Mouse (Mus musculus) heart, embryonic 14.5 days (tissue): ENCODE measurements around the gene Ugt1a9. TPM values are rescaled to one million over a fixed set of nuclear protein-coding genes. Genes with fewer than 3 reads are reported as not detected.
"Not testable (repeated sequence)": the region's sequence is repeated elsewhere in the genome, so short reads cannot be mapped to it uniquely, and the experiment has no call there.

Source experiments
- ATAC-seq: fragments of 200-750 bp; cut with Nextera tagmentation; 2 replicates; pipeline ENCODE4 v1.8.0; 2017; ENCODE audit warnings: low read depth, moderate TSS enrichment; ENCODE audit not compliant: insufficient number of reproducible peaks, insufficient read depth, low FRiP score
- H3K27ac ChIP-seq, 2 experiments: fragments of 200-500 bp in 1 of 2; fragments of 300-500 bp in 1 of 2; sonication (generic) in 1 of 2; replicated peaks in 1 of 2; 2 replicates each; pipeline ENCODE4 v1.5.1; 2012 to 2014; ENCODE audit warnings: low read depth in 2 of 2, low read length in 2 of 2, control low read depth in 1 of 2, mild to moderate bottlenecking in 1 of 2, mixed read lengths in 1 of 2; ENCODE audit not compliant: control insufficient read depth in 1 of 2, insufficient read depth in 1 of 2
- H3K27me3 ChIP-seq: fragments of 300-500 bp; sonication (generic); 2 replicates; pipeline ENCODE4 v1.6.1; 2014; ENCODE audit warnings: mild to moderate bottlenecking, low read length, control low read depth; ENCODE audit not compliant: control insufficient read depth, insufficient read depth
- H3K36me3 ChIP-seq: fragments of 300-500 bp; sonication (generic); 2 replicates; pipeline ENCODE4 v1.6.1; 2014; ENCODE audit warnings: mild to moderate bottlenecking, control low read depth, low read length, mixed read lengths; ENCODE audit not compliant: control insufficient read depth, insufficient read depth
- H3K4me1 ChIP-seq, 2 experiments: fragments of 200-500 bp in 1 of 2; fragments of 300-500 bp in 1 of 2; sonication (generic) in 1 of 2; 2 replicates each; pipeline ENCODE4 v1.6.1; 2012 to 2014; ENCODE audit warnings: low read length in 2 of 2, control low read depth in 1 of 2, mixed read lengths in 1 of 2; ENCODE audit not compliant: control insufficient read depth in 2 of 2, insufficient read depth in 2 of 2
- H3K4me2 ChIP-seq: fragments of 300-500 bp; sonication (generic); 2 replicates; pipeline ENCODE4 v1.6.1; 2014; ENCODE audit warnings: mild to moderate bottlenecking, low read length
- H3K4me3 ChIP-seq, 2 experiments: fragments of 200-500 bp in 1 of 2; fragments of 300-500 bp in 1 of 2; sonication (generic) in 1 of 2; 2 replicates each; pipeline ENCODE4 v1.5.1; 2012 to 2014; ENCODE audit warnings: low read length in 2 of 2, mild to moderate bottlenecking in 2 of 2, control low read depth in 1 of 2, low read depth in 1 of 2, moderate library complexity in 1 of 2; ENCODE audit not compliant: control insufficient read depth in 1 of 2, insufficient read depth in 1 of 2
- H3K9ac ChIP-seq: fragments of 300-500 bp; sonication (generic); 2 replicates; pipeline ENCODE4 v1.6.1; 2014; ENCODE audit warnings: mild to moderate bottlenecking, low read length
- H3K9me3 ChIP-seq: fragments of 300-500 bp; sonication (generic); 2 replicates; pipeline ENCODE4 v1.6.1; 2016; ENCODE audit warnings: low read length, control low read depth; ENCODE audit not compliant: control insufficient read depth
- WGBS: fragments of 180-500 bp; shearing (Covaris S2); extraction: QIAGEN DNeasy Blood & Tissue Kit; methylation state at CpG from one replicate; pipeline ENCODE4 v1.1.7; 2014; 5-methylcytosine and 5-hydroxymethylcytosine counted together
- polyA plus RNA-seq: library from polyadenylated mRNA; unstranded; fragments of >200 nt; fragmentation: Nextera tagmentation; extraction: Ambion mirVana; gene quantifications from 2 replicates; pipeline ENCODE4 v1.2.1, GENCODE M21; 2014

The Ugt1a9 gene
- polyA plus RNA-seq, 1 experiment from 2014 or later = not detected

DNA sequence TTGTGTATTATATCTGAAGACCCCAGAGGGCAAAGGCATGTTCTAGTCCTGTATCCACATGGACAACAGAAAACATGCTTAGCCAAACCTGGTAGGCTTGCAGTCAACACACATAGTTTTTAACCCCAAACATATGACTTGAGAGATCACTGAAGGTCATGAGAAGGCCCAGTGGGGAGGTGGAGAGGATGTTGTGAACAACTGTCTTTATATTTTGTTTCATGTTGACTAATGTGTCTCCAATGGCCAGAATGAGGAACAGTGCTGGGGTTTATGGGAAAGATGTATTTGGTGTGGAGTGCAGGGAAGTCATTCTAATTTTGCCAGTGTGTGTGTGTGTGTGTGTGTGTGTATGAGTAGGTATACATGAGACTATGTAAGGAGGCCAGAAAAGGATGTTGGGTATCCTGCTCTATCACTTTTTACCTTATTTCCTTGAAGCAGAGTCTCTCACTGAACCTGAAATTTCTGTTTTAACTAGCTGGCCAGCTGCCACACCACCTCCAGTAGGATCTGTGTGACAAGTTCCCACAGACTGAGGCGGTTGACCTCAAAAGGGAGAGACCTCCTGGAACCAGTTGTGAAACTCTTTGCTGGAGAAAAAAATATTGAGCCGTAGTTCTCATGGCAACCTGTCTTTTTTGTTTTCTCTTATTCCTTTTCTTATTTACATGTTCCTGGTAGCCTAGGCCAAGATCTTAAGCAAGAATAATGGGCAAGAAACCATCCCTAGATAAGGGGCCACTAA, 153.6 kb downstream of the Ugt1a9 start:
- WGBS = 56% methylated on average over 2 of the region's 2 CpGs
- H3K36me3 ChIP-seq = no peaks in the 10 kb centered on the region
- no peak overlapping the region for H3K4me2 ChIP-seq
- H3K4me1 ChIP-seq = no peaks in the 10 kb centered on the region
- H3K9me3 ChIP-seq = peaks cover 43% of the 10 kb centered on the region
- ATAC-seq = no peak
- H3K9ac ChIP-seq = no peak overlapping the region
- H3K27me3 ChIP-seq = no peaks in the 10 kb centered on the region
- H3K27ac ChIP-seq = no peak overlapping the region
- H3K4me3 ChIP-seq = no peak overlapping the region

- not testable (repeated sequence) for H3K4me2 ChIP-seq
- WGBS = 29% methylated on average over 2 of the region's 2 CpGs
- H3K9me3 ChIP-seq = peaks cover 54% of the 10 kb centered on the region
Measured at GRCm38 (mm10) chr1:88225301-88225700, 154.7 kb downstream of the Ugt1a9 start.

GRCm38 (mm10) chr1:88225741-88226140, 155.1 kb downstream of the Ugt1a9 start:
- Histone ChIP-seq H3K4me1 (no peaks in the 10 kb centered on the region), H3K9me3 (peaks cover 58% of the 10 kb centered on the region), H3K27me3 (no peaks in the 10 kb centered on the region), H3K4me3 (no peak overlapping the region), H3K36me3 (no peaks in the 10 kb centered on the region), H3K9ac (no peak overlapping the region), H3K27ac (no peak overlapping the region), H3K4me2 (no peak overlapping the region)
- ATAC-seq = no peak

More at GRCm38 (mm10) chr1:88225301-88225700, 154.7 kb downstream of the Ugt1a9 start:
- H3K9ac ChIP-seq, ATAC-seq, H3K4me3 ChIP-seq, H3K27me3 ChIP-seq, H3K27ac ChIP-seq, H3K36me3 ChIP-seq, H3K4me1 ChIP-seq: not testable (repeated sequence)

GRCm38 (mm10) chr1:88226670-88227379, 156.2 kb downstream of the Ugt1a9 start, which contains the start of gene Mroh2a:
Gene Mroh2a (plus strand): TSS chr1:88226986.
- Histone ChIP-seq H3K4me2 (no peak within 1 kb of the TSS), H3K9me3 (peaks cover 69% of the 10 kb centered on the region), H3K9ac (no peak within 1 kb of the TSS), H3K4me1 (no peaks in the 10 kb centered on the region), H3K4me3 (no peak within 1 kb of the TSS), H3K27ac (no peak within 1 kb of the TSS), H3K27me3 (no peaks in the 10 kb centered on the region), H3K36me3 (no peaks in the 10 kb centered on the region)
- 49% methylated on average over 5 of the region's 5 CpGs for WGBS
- no peak for ATAC-seq

- Histone ChIP-seq H3K9me3 (peaks cover 72% of the 10 kb centered on the region), H3K4me2 (no peak overlapping the region)
Measured at GRCm38 (mm10) chr1:88227482-88227881, 156.9 kb downstream of the Ugt1a9 start.

GRCm38 (mm10) chr1:88228121-88228520, 157.5 kb downstream of the Ugt1a9 start:
- Histone ChIP-seq H3K9ac (no peak overlapping the region), H3K4me3 (no peak overlapping the region), H3K4me2 (no peak overlapping the region), H3K9me3 (peaks cover 78% of the 10 kb centered on the region), H3K27ac (no peak overlapping the region), H3K27me3 (no peaks in the 10 kb centered on the region), H3K36me3 (no peaks in the 10 kb centered on the region), H3K4me1 (no peaks in the 10 kb centered on the region)
- 66% methylated on average over 7 of the region's 7 CpGs for WGBS
- peak; percentile 6; the same call in 1 of the 2 replicates for ATAC-seq

More at GRCm38 (mm10) chr1:88227482-88227881, 156.9 kb downstream of the Ugt1a9 start:
- H3K36me3 ChIP-seq = no peaks in the 10 kb centered on the region
- no peak overlapping the region for H3K27ac ChIP-seq
- no peak overlapping the region for H3K4me3 ChIP-seq
- WGBS = 50% methylated on average over 2 of the region's 2 CpGs
- ATAC-seq = no peak
- H3K9ac ChIP-seq = no peak overlapping the region
- no peaks in the 10 kb centered on the region for H3K27me3 ChIP-seq
- H3K4me1 ChIP-seq = no peaks in the 10 kb centered on the region

- H3K9ac ChIP-seq = no peak overlapping the region
- no peak overlapping the region for H3K27ac ChIP-seq
- no peaks in the 10 kb centered on the region for H3K36me3 ChIP-seq
- H3K9me3 ChIP-seq = peaks cover 93% of the 10 kb centered on the region
- WGBS = 69% methylated on average over 3 of the region's 3 CpGs
- no peaks in the 10 kb centered on the region for H3K27me3 ChIP-seq
- no peak for ATAC-seq
- no peaks in the 10 kb centered on the region for H3K4me1 ChIP-seq
- H3K4me3 ChIP-seq = no peak overlapping the region
- H3K4me2 ChIP-seq = no peak overlapping the region
Measured at GRCm38 (mm10) chr1:88229566-88229965, 159.0 kb downstream of the Ugt1a9 start.
